Mouse (Mus musculus) limb, embryonic 14.5 days (tissue): ENCODE data around the gene BC048403. TPM values are rescaled to one million over a fixed set of nuclear protein-coding genes. Genes with fewer than 3 reads are reported as not detected.

ENCODE experiments used
- ATAC-seq: fragments of 200-750 bp; cut with Nextera tagmentation; 2 replicates; pipeline ENCODE4 v1.8.0; 2017; ENCODE audit warnings: low read depth, moderate number of reproducible peaks, moderate TSS enrichment; ENCODE audit not compliant: low FRiP score
- DNase-seq: peaks from one replicate; pipeline ENCODE4 v3.0.0-alpha.2; 2015; ENCODE audit warnings: low spot score
- H3K27ac ChIP-seq: fragments of 300-500 bp; sonication (generic); replicated peaks from 2 replicates; pipeline ENCODE4 v1.5.1; 2014; ENCODE audit warnings: low read depth, mild to moderate bottlenecking, low read length, moderate library complexity, mixed read lengths
- H3K27me3 ChIP-seq: fragments of 300-500 bp; sonication (generic); 2 replicates; pipeline ENCODE4 v1.6.1; 2014; ENCODE audit warnings: low read length, mixed read lengths; ENCODE audit not compliant: control insufficient read depth, insufficient read depth
- H3K36me3 ChIP-seq: fragments of 300-500 bp; sonication (generic); 2 replicates; pipeline ENCODE4 v1.6.1; 2014; ENCODE audit warnings: mild to moderate bottlenecking, low read length, moderate library complexity, mixed read lengths; ENCODE audit not compliant: control insufficient read depth, insufficient read depth
- H3K4me1 ChIP-seq: fragments of 300-500 bp; sonication (generic); 2 replicates; pipeline ENCODE4 v1.6.1; 2014; ENCODE audit warnings: antibody characterized with exemption, low read length, mixed read lengths; ENCODE audit not compliant: control insufficient read depth, insufficient read depth
- H3K4me2 ChIP-seq: fragments of 300-500 bp; sonication (generic); replicated peaks from 2 replicates; pipeline ENCODE4 v1.6.1; 2014; ENCODE audit warnings: low read depth, mild to moderate bottlenecking, low read length, moderate library complexity; ENCODE audit not compliant: severe bottlenecking
- H3K4me3 ChIP-seq: fragments of 300-500 bp; sonication (generic); replicated peaks from 2 replicates; pipeline ENCODE4 v1.5.1; 2014; ENCODE audit warnings: low read length
- H3K9ac ChIP-seq: fragments of 300-500 bp; sonication (generic); 2 replicates; pipeline ENCODE4 v1.6.1; 2014; ENCODE audit warnings: mild to moderate bottlenecking, low read depth, low read length, moderate library complexity; ENCODE audit not compliant: severe bottlenecking
- H3K9me3 ChIP-seq: fragments of 300-500 bp; sonication (generic); 2 replicates; pipeline ENCODE4 v1.6.1; 2016; ENCODE audit warnings: low read length; ENCODE audit not compliant: control insufficient read depth
- POLR2A ChIP-seq: fragments of 200-500 bp; IDR thresholded peaks from 2 replicates; pipeline ENCODE4 v1.8.0; 2012; ENCODE audit warnings: inconsistent platforms, mild to moderate bottlenecking, moderate library complexity, borderline replicate concordance; ENCODE audit not compliant: insufficient read depth, insufficient read length; ENCODE audit errors: extremely low read depth
- WGBS: fragments of 180-500 bp; shearing (Covaris S2); extraction: QIAGEN DNeasy Blood & Tissue Kit; methylation state at CpG from one replicate; pipeline ENCODE4 v1.1.7; 2014; 5-methylcytosine and 5-hydroxymethylcytosine counted together
- polyA plus RNA-seq, 2 experiments: library from polyadenylated mRNA; depleted of rRNA in 1 of 2; stranded (reverse) in 1 of 2; unstranded in 1 of 2; fragments of >200 nt; fragmentation: Nextera tagmentation in 1 of 2; extraction: Ambion mirVana in 1 of 2; gene quantifications; 2 replicates each; pipeline versions ENCODE4 v1.2.1 to v1.2.3; 2012 to 2014

The BC048403 gene
- 5.5 and 6.6 TPM in 2 replicates for polyA plus RNA-seq (2012; rRNA removed)
- polyA plus RNA-seq (2014; fragmentation: Nextera tagmentation; extraction: Ambion mirVana), result 3.9 and 4.0 TPM in 2 replicates

- 1% methylated on average over 66 of the region's 68 CpGs for WGBS
- H3K27ac ChIP-seq, result peak within 1 kb of the TSS; percentile 59; the same call in 1 of the 2 replicates
- H3K36me3 ChIP-seq, result no peaks in the 10 kb centered on the region
- peak within 1 kb of the TSS; percentile 78 for H3K9ac ChIP-seq
- H3K4me2 ChIP-seq, result peak within 1 kb of the TSS; percentile 97
- peak; percentile 96 for ATAC-seq
- H3K4me1 ChIP-seq, result peaks cover 5% of the 10 kb centered on the region
- TF ChIP-seq POLR2A, result peak; percentile 68; the same call in 1 of the 2 replicates
- peak; percentile 76 for DNase-seq
- no peaks in the 10 kb centered on the region for H3K9me3 ChIP-seq
- peak within 1 kb of the TSS; percentile 83 for H3K4me3 ChIP-seq
- no peaks in the 10 kb centered on the region for H3K27me3 ChIP-seq
These were observed at the start of gene BC048403 for GRCm38 (mm10) chr10:121739548-121740505. Gene BC048403, plus strand, starts transcription at chr10:121739937.

GRCm38 (mm10) chr10:121692944-121693579 is 46.7 kb upstream of the BC048403 start:
- Histone ChIP-seq H3K4me3 (no peak overlapping the region), H3K27me3 (no peaks in the 10 kb centered on the region), H3K4me2 (peak overlapping the region; percentile 35), H3K4me1 (peaks cover 3% of the 10 kb centered on the region; the same call in 1 of the 2 replicates), H3K36me3 (no peaks in the 10 kb centered on the region), H3K9ac (peak overlapping the region; percentile 38; the same call in 1 of the 2 replicates), H3K27ac (no peak overlapping the region), H3K9me3 (no peaks in the 10 kb centered on the region)
- DNase-seq (no peak), ATAC-seq (no peak)
- WGBS, result 56% methylated on average over 18 of the region's 18 CpGs
- no peak for TF ChIP-seq POLR2A

- Histone ChIP-seq H3K36me3 (no peaks in the 10 kb centered on the region), H3K4me1 (peaks cover 3% of the 10 kb centered on the region; the same call in 1 of the 2 replicates), H3K27ac (no peak overlapping the region), H3K9ac (no peak overlapping the region), H3K9me3 (no peaks in the 10 kb centered on the region), H3K27me3 (no peaks in the 10 kb centered on the region), H3K4me2 (no peak overlapping the region), H3K4me3 (no peak overlapping the region)
- TF ChIP-seq POLR2A, result no peak
- 79% methylated on average over 11 of the region's 11 CpGs for WGBS
- DNase-seq, result no peak
- ATAC-seq, result no peak
These were observed 45.2 kb upstream of the BC048403 start for GRCm38 (mm10) chr10:121694567-121694966.

GRCm38 (mm10) chr10:121701296-121702248 is 38.2 kb upstream of the BC048403 start:
- TF ChIP-seq POLR2A, result no peak
- H3K36me3 ChIP-seq, result no peaks in the 10 kb centered on the region

More at GRCm38 (mm10) chr10:121701296-121702248, 38.2 kb upstream of the BC048403 start:
- Histone ChIP-seq H3K27me3 (no peaks in the 10 kb centered on the region), H3K4me3 (no peak overlapping the region), H3K9me3 (no peaks in the 10 kb centered on the region), H3K9ac (no peak overlapping the region), H3K27ac (no peak overlapping the region), H3K4me2 (no peak overlapping the region), H3K4me1 (no peaks in the 10 kb centered on the region)
- WGBS, result 55% methylated on average over 11 of the region's 11 CpGs
- DNase-seq (peak; percentile 73), ATAC-seq (peak; percentile 30; the same call in 1 of the 2 replicates)
